Mouse (Mus musculus): Measurements from ENCODE around the gene Rufy4.

The Rufy4 gene

GRCm38 (mm10) chr1:74124991-74125552, at the start of gene Rufy4:
Gene Rufy4, plus strand, starts transcription at chr1:74125541.
- DNase-seq, result peak; percentile 81

GRCm38 (mm10) chr1:74076230-74076629, 49.1 kb upstream of the Rufy4 start:
- DNase-seq, result peak; percentile 37

- DNase-seq, result peak; percentile 96
Observed at GRCm38 (mm10) chr1:74077353-74077752, 48.0 kb upstream of the Rufy4 start.

GRCm38 (mm10) chr1:74081573-74081989, 43.8 kb upstream of the Rufy4 start:
- DNase-seq, result peak; percentile 27

- peak; percentile 76 for DNase-seq
Observed at GRCm38 (mm10) chr1:74082841-74083463, 42.4 kb upstream of the Rufy4 start.

GRCm38 (mm10) chr1:74084065-74084705, 41.2 kb upstream of the Rufy4 start:
- peak; percentile 62 for DNase-seq

- no peak for DNase-seq
Observed at GRCm38 (mm10) chr1:74084752-74085151, 40.6 kb upstream of the Rufy4 start.

GRCm38 (mm10) chr1:74085566-74085965, 39.8 kb upstream of the Rufy4 start:
- no peak for DNase-seq

GRCm38 (mm10) chr1:74088569-74088968, 36.8 kb upstream of the Rufy4 start:
- no peak for DNase-seq

- DNase-seq, result no peak
Observed at GRCm38 (mm10) chr1:74090329-74090728, 35.0 kb upstream of the Rufy4 start.

- DNase-seq, result no peak
Observed at GRCm38 (mm10) chr1:74091138-74091537, 34.2 kb upstream of the Rufy4 start.

- DNase-seq, result no peak
Observed at GRCm38 (mm10) chr1:74091611-74092224, 33.6 kb upstream of the Rufy4 start.

GRCm38 (mm10) chr1:74092242-74092641, 33.1 kb upstream of the Rufy4 start:
- peak; percentile 62 for DNase-seq

- no peak for DNase-seq
Observed at GRCm38 (mm10) chr1:74093447-74093846, 31.9 kb upstream of the Rufy4 start.

GRCm38 (mm10) chr1:74094497-74095270, 30.7 kb upstream of the Rufy4 start:
- DNase-seq, result peak; percentile 40

- no peak for DNase-seq
Observed at GRCm38 (mm10) chr1:74095296-74095695, 30.0 kb upstream of the Rufy4 start.

GRCm38 (mm10) chr1:74095728-74096127, 29.6 kb upstream of the Rufy4 start:
- no peak for DNase-seq

- peak; percentile 53 for DNase-seq
Observed at GRCm38 (mm10) chr1:74098004-74099000, 27.0 kb upstream of the Rufy4 start.

- DNase-seq, result no peak
Observed at GRCm38 (mm10) chr1:74099001-74099435, 26.3 kb upstream of the Rufy4 start.

- DNase-seq, result no peak
Observed at GRCm38 (mm10) chr1:74103654-74104353, 21.5 kb upstream of the Rufy4 start.

- DNase-seq, result no peak
Observed at GRCm38 (mm10) chr1:74105660-74106059, 19.7 kb upstream of the Rufy4 start.
